Mouse (Mus musculus) G1E (cell line): ENCODE data around the gene Mat2a.

Experiments used
- CTCF ChIP-seq: IDR thresholded peaks from 2 replicates; pipeline ENCODE4 v1.5.1; 2012; ENCODE audit warnings: low read depth, low read length, inconsistent platforms, mixed read lengths
- POLR2AphosphoS5 ChIP-seq: IDR thresholded peaks from 2 replicates; pipeline ENCODE4 v1.6.1; 2012; ENCODE audit warnings: low read depth, low read length, inconsistent platforms; ENCODE audit not compliant: insufficient replicate concordance

DNA sequence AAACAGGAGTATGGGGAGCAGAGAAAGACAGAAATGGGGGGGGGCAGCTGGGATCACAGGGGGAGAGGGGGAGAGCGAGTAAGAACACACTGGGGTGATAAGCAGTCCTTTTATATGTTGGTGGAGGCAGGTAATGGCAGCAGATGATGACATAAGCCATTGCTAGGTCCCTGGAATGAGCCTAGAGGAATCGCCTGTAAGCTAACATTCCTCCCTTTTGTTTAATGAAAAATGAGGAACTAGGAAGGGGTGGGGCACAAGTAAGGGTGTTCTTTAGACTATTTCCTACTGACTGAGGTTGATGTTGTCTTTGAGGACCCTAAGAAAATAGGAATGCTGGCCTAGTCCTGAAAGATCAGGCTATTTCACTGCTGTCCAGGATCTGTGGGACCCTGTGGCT, 42.8 kb upstream of the Mat2a start:
- TF ChIP-seq CTCF = no peak
- no peak for TF ChIP-seq POLR2AphosphoS5
